In genomic region chr2:152859501-152859900, GRCm38 (mm10) we compare ENCODE assay signal across 29 mouse cellular contexts. TPM values are rescaled to one million over a fixed set of nuclear protein-coding genes. Genes with fewer than 3 reads are reported as not detected.
A peak's percentile ranks its signal among the peaks of the same experiment; 100 is the strongest.
DNase-seq lines count a peak whose midpoint lies in the region; ATAC-seq and TF ChIP-seq lines count a peak whose summit lies in the region.
"Had no signal": no experiment of that assay in that cellular context is flagged by ENCODE, and none has a peak within 500 bp of the region (broad histone marks: within the 10 kb centered on the region; RNA-seq: fewer than 3 reads in every experiment).

No protein-coding gene starts in this region.

- 59% methylated on average over 3 of the region's 3 CpGs for WGBS in kidney, postnatal 0 days
- 41% methylated on average over 3 of the region's 3 CpGs for WGBS in kidney, embryonic 14.5 days

- TF ChIP-seq POLR2A in embryonic fibroblast, embryonic 13.5 days (IDR thresholded peaks at IDR 0.05; ENCODE audit: low read depth, low read length), result no peak

- ATAC-seq in kidney, postnatal 0 days (replicated peaks; ENCODE audit: low FRiP score, low read depth), result no peak
- ATAC-seq in kidney, embryonic 14.5 days (ENCODE audit: low FRiP score, low TSS enrichment), result no peak
- ATAC-seq: forebrain, embryonic 15.5 days; hindbrain, postnatal 0 days; inflammation-experienced regulatory T-cells, adult 6 months; intestine, embryonic 16.5 days; Patski had no signal

- H3K36me3 ChIP-seq in kidney, postnatal 0 days (ENCODE audit: insufficient read depth, low read length), result 0 out of 2 replicates have a peak, but pooled peaks cover 5% of the 10 kb centered on the region
- peaks cover 48% of the 10 kb centered on the region for H3K36me3 ChIP-seq in kidney, embryonic 14.5 days (ENCODE audit: control insufficient read depth, insufficient read depth, low read length)

- peak; percentile 18 for DNase-seq in kidney, postnatal 0 days (ENCODE audit: low spot score)
- peak; percentile 80 for DNase-seq in NIH3T3 (ENCODE audit: low read depth)
- no peak for DNase-seq in frontal cortex, postnatal 14 days (ENCODE audit: low spot score in 2 of 2)
- DNase-seq in cerebellum, adult 11-12 months, result no peak
- DNase-seq: adrenal gland, adult 8-10 months; adrenal gland, postnatal 25 days; cerebellum, adult 18-20 months; cerebellum, adult 9-10 months; cerebellum, postnatal 14 days; gastrocnemius, postnatal 10 days; gastrocnemius, postnatal 36 days; heart, adult 2 months; heart, postnatal 14 days; heart, postnatal 4 days; kidney, adult 18-20 months had no signal

- H3K9me3 ChIP-seq in kidney, postnatal 0 days (replicated peaks; ENCODE audit: low read length), result no peaks in the 10 kb centered on the region
- H3K9me3 ChIP-seq in kidney, embryonic 14.5 days (ENCODE audit: control insufficient read depth, low read length), result no peaks in the 10 kb centered on the region
- H3K9me3 ChIP-seq: embryonic facial prominence, embryonic 12.5 days; forebrain, embryonic 12.5 days; forebrain, embryonic 15.5 days; heart, embryonic 10.5 days; heart, embryonic 13.5 days had no signal

- H3K27me3 ChIP-seq in kidney, postnatal 0 days (ENCODE audit: insufficient read depth, low read length), result no peaks in the 10 kb centered on the region
- H3K27me3 ChIP-seq in kidney, embryonic 14.5 days (ENCODE audit: control insufficient read depth, insufficient read depth, low read length), result no peaks in the 10 kb centered on the region
- H3K27me3 ChIP-seq: embryonic facial prominence, embryonic 12.5 days; forebrain, embryonic 12.5 days; forebrain, embryonic 15.5 days; heart, embryonic 13.5 days; Patski had no signal

- no peak overlapping the region for H3K9ac ChIP-seq in kidney, postnatal 0 days (ENCODE audit: low read depth, low read length)
- H3K9ac ChIP-seq in kidney, embryonic 14.5 days (ENCODE audit: low read depth, low read length), result no peak overlapping the region
- H3K9ac ChIP-seq: embryonic facial prominence, embryonic 12.5 days; forebrain, embryonic 12.5 days; forebrain, embryonic 15.5 days; heart, embryonic 13.5 days; hindbrain, embryonic 14.5 days had no signal

- H3K4me2 ChIP-seq in kidney, postnatal 0 days (ENCODE audit: low read length), result no peak overlapping the region
- H3K4me2 ChIP-seq in kidney, embryonic 14.5 days (replicated peaks; ENCODE audit: low read depth, low read length), result no peak overlapping the region
- H3K4me2 ChIP-seq: embryonic facial prominence, embryonic 12.5 days; forebrain, embryonic 12.5 days; forebrain, embryonic 15.5 days; heart, embryonic 13.5 days; hindbrain, embryonic 14.5 days had no signal

- no peak overlapping the region for H3K27ac ChIP-seq in kidney, postnatal 0 days
- no peak overlapping the region for H3K27ac ChIP-seq in kidney, embryonic 14.5 days (ENCODE audit: low read depth, low read length)
- peak overlapping the region; percentile 66 for H3K27ac ChIP-seq in embryonic fibroblast, embryonic 13.5 days (ENCODE audit: insufficient read depth, low read length)
- H3K27ac ChIP-seq: embryonic facial prominence, embryonic 12.5 days; forebrain, embryonic 12.5 days; forebrain, embryonic 15.5 days; heart, adult 2 months; heart, embryonic 10.5 days; heart, embryonic 13.5 days; hindbrain, embryonic 14.5 days; hindbrain, postnatal 0 days had no signal

- H3K4me3 ChIP-seq in kidney, postnatal 0 days (replicated peaks; ENCODE audit: low read depth, low read length), result no peak overlapping the region
- no peak overlapping the region for H3K4me3 ChIP-seq in kidney, embryonic 14.5 days (ENCODE audit: low read length)
- H3K4me3 ChIP-seq in embryonic fibroblast, embryonic 13.5 days (ENCODE audit: insufficient read depth, low read length), result no peak overlapping the region
- H3K4me3 ChIP-seq: embryonic facial prominence, embryonic 12.5 days; forebrain, embryonic 12.5 days; forebrain, embryonic 15.5 days; heart, adult 2 months; heart, embryonic 10.5 days; heart, embryonic 13.5 days had no signal

- no peaks in the 10 kb centered on the region for H3K4me1 ChIP-seq in kidney, postnatal 0 days (replicated peaks; ENCODE audit: insufficient read depth, low read length)
- 0 out of 2 replicates have a peak, but pooled peaks cover 4% of the 10 kb centered on the region for H3K4me1 ChIP-seq in kidney, embryonic 14.5 days (ENCODE audit: control insufficient read depth, insufficient read depth, low read length)
- H3K4me1 ChIP-seq in embryonic fibroblast, embryonic 13.5 days (ENCODE audit: control insufficient read depth, insufficient read depth, low read length), result peaks cover 7% of the 10 kb centered on the region; the same call in 1 of the 2 replicates
- H3K4me1 ChIP-seq: embryonic facial prominence, embryonic 12.5 days; forebrain, embryonic 12.5 days; forebrain, embryonic 15.5 days; heart, embryonic 10.5 days had no signal

- no peak for TF ChIP-seq CTCF in kidney, postnatal 0 days (IDR thresholded peaks at IDR 0.05; ENCODE audit: low read depth)
- no peak for TF ChIP-seq CTCF in embryonic fibroblast, embryonic 13.5 days (IDR thresholded peaks at IDR 0.05; ENCODE audit: borderline replicate concordance, insufficient read depth, low read length)

RNA-seq across cellular contexts. Expression of gene Tpx2, which starts 11.7 kb away (rescaled TPM):
- 37.3 and 41.4 TPM in 2 replicates for polyA plus RNA-seq in kidney, postnatal 0 days (2015; fragmentation: Nextera tagmentation; extraction: Ambion mirVana)
- 107 and 124 TPM in 2 replicates for polyA plus RNA-seq in kidney, embryonic 14.5 days (2014; fragmentation: Nextera tagmentation; extraction: Ambion mirVana)
- 62.3 and 82.9 TPM in 2 replicates for polyA plus RNA-seq in embryonic fibroblast, embryonic 13.5 days (2011; ENCODE audit: insufficient read length, low read depth, missing spikeins)

RNA-seq across cellular contexts. Expression of gene Bcl2l1, which starts 28.0 kb away (rescaled TPM):
- polyA plus RNA-seq in kidney, postnatal 0 days (2015; fragmentation: Nextera tagmentation; extraction: Ambion mirVana), result 95.6 and 98.7 TPM in 2 replicates
- polyA plus RNA-seq in kidney, embryonic 14.5 days (2014; fragmentation: Nextera tagmentation; extraction: Ambion mirVana), result 66.9 and 96.1 TPM in 2 replicates
- polyA plus RNA-seq in embryonic fibroblast, embryonic 13.5 days (2011; ENCODE audit: insufficient read length, low read depth, missing spikeins), result 51.2 and 71.7 TPM in 2 replicates

RNA-seq across cellular contexts. Expression of gene Mylk2, which starts 51.7 kb away (rescaled TPM):
- 0.14 and 0.21 TPM in 2 replicates for polyA plus RNA-seq in kidney, postnatal 0 days (2015; fragmentation: Nextera tagmentation; extraction: Ambion mirVana)
- 0.13 TPM in 1 of 2 replicates, not detected in the other for polyA plus RNA-seq in kidney, embryonic 14.5 days (2014; fragmentation: Nextera tagmentation; extraction: Ambion mirVana)
- polyA plus RNA-seq in embryonic fibroblast, embryonic 13.5 days (2011; ENCODE audit: insufficient read length, low read depth, missing spikeins), result 0.93 and 1.1 TPM in 2 replicates
- polyA plus RNA-seq: brain, embryonic 14.5 days; forebrain, embryonic 12.5 days; forebrain, embryonic 15.5 days; hindbrain, embryonic 11.5 days; hindbrain, embryonic 14.5 days; inflammation-experienced regulatory T-cells, adult 6 months had no signal

Comparison
In these comparisons a context has a peak if more than half of its experiments do, and no peak if none do; other contexts are left out.
1. DNase-seq: peak in kidney, postnatal 0 days (single experiment) and NIH3T3 (single experiment); none in frontal cortex, postnatal 14 days (0 of 2) and cerebellum, adult 11-12 months (single experiment).